Mouse (Mus musculus) ZHBTc4 (cell line): Measurements from ENCODE around the gene Fgf3.

Source experiments
- DNase-seq: peaks from one replicate; pipeline ENCODE4 v3.0.0-alpha.2; 2011; ENCODE audit warnings: low read depth, low spot score

Gene Fgf3

GRCm38 (mm10) chr7:144857826-144858342 lies 20.0 kb downstream of the Fgf3 start:
- DNase-seq = peak; percentile 87

- peak; percentile 82 for DNase-seq
Observed at GRCm38 (mm10) chr7:144858702-144859101, 20.8 kb downstream of the Fgf3 start.

- DNase-seq = peak; percentile 96
Observed at GRCm38 (mm10) chr7:144861056-144861768, 23.3 kb downstream of the Fgf3 start.

GRCm38 (mm10) chr7:144861769-144862070 lies 23.8 kb downstream of the Fgf3 start:
- DNase-seq = no peak

GRCm38 (mm10) chr7:144862126-144862525 lies 24.2 kb downstream of the Fgf3 start:
- no peak for DNase-seq

- no peak for DNase-seq
Observed at GRCm38 (mm10) chr7:144862712-144863111, 24.8 kb downstream of the Fgf3 start.

- DNase-seq = no peak
Observed at GRCm38 (mm10) chr7:144863196-144863595, 25.3 kb downstream of the Fgf3 start.

GRCm38 (mm10) chr7:144864160-144864670 lies 26.3 kb downstream of the Fgf3 start:
- DNase-seq = peak; percentile 96

GRCm38 (mm10) chr7:144867161-144867560 lies 29.3 kb downstream of the Fgf3 start:
- DNase-seq = peak; percentile 74

GRCm38 (mm10) chr7:144867602-144868001 lies 29.7 kb downstream of the Fgf3 start:
- DNase-seq = peak; percentile 61

- peak; percentile 54 for DNase-seq
Observed at GRCm38 (mm10) chr7:144872420-144872819, 34.5 kb downstream of the Fgf3 start.

GRCm38 (mm10) chr7:144873160-144873559 lies 35.3 kb downstream of the Fgf3 start:
- DNase-seq = peak; percentile 71

- no peak for DNase-seq
Observed at GRCm38 (mm10) chr7:144874226-144874625, 36.3 kb downstream of the Fgf3 start.

- DNase-seq = no peak
Observed at GRCm38 (mm10) chr7:144878401-144878800, 40.5 kb downstream of the Fgf3 start.

- no peak for DNase-seq
Observed at GRCm38 (mm10) chr7:144883106-144883505, 45.2 kb downstream of the Fgf3 start.

GRCm38 (mm10) chr7:144887672-144888071 lies 49.8 kb downstream of the Fgf3 start:
- peak; percentile 73 for DNase-seq

- DNase-seq = peak; percentile 93
Observed at GRCm38 (mm10) chr7:144888564-144889299, 50.8 kb downstream of the Fgf3 start.

GRCm38 (mm10) chr7:144890661-144891060 lies 52.8 kb downstream of the Fgf3 start:
- peak; percentile 62 for DNase-seq

- DNase-seq = no peak
Observed at GRCm38 (mm10) chr7:144891863-144892262, 54.0 kb downstream of the Fgf3 start.

- DNase-seq = no peak
Observed at GRCm38 (mm10) chr7:144892322-144892721, 54.4 kb downstream of the Fgf3 start.
